In genomic region chr7:45558907-45559306, GRCm38 (mm10) we compare ENCODE assay signal across 19 mouse cellular contexts. TPM values are rescaled to one million over a fixed set of nuclear protein-coding genes. Genes with fewer than 3 reads are reported as not detected.
DNase-seq lines count a peak whose midpoint lies in the region; ATAC-seq and TF ChIP-seq lines count a peak whose summit lies in the region.
"Had no signal": no experiment of that assay in that cellular context is flagged by ENCODE, and none has a peak within 500 bp of the region (broad histone marks: within the 10 kb centered on the region; RNA-seq: fewer than 3 reads in every experiment).

No protein-coding gene starts in this region.

- peak; percentile 20 for DNase-seq in forebrain, embryonic 11.5 days (ENCODE audit: low spot score)
- no peak for DNase-seq in forebrain, embryonic 14.5 days (ENCODE audit: low spot score)
- peak; percentile 51 to 72 for DNase-seq in lung, adult 18-20 months
- DNase-seq in lung, postnatal 14 days = no peak
- DNase-seq in stomach, postnatal 0 days (ENCODE audit: low spot score) = peak; percentile 75
- no peak for DNase-seq in spleen, adult 12 weeks (ENCODE audit: low spot score)
- DNase-seq: cerebellum, adult 11 months; heart, adult 11 months; heart, postnatal 14 days; kidney, postnatal 4 days; liver, embryonic 13.5 days had no signal

- H3K27ac ChIP-seq in forebrain, embryonic 11.5 days (ENCODE audit: low read depth, low read length) = no peak overlapping the region
- H3K27ac ChIP-seq in forebrain, embryonic 14.5 days (ENCODE audit: low read depth, low read length) = no peak overlapping the region
- H3K27ac ChIP-seq in lung, embryonic 16.5 days (ENCODE audit: low read length) = peak overlapping the region; percentile 32; the same call in 1 of the 2 replicates
- H3K27ac ChIP-seq in stomach, postnatal 0 days (replicated peaks) = peak overlapping the region; percentile 74
- no peak overlapping the region for H3K27ac ChIP-seq in liver, embryonic 12.5 days
- H3K27ac ChIP-seq: embryonic facial prominence, embryonic 15.5 days; forebrain, embryonic 13.5 days; hindbrain, embryonic 15.5 days; limb, embryonic 10.5 days; liver, embryonic 13.5 days had no signal

- no peaks in the 10 kb centered on the region for H3K9me3 ChIP-seq in forebrain, embryonic 11.5 days (ENCODE audit: control insufficient read depth, low read length)
- H3K9me3 ChIP-seq in forebrain, embryonic 14.5 days (replicated peaks; ENCODE audit: control insufficient read depth, low read length) = no peaks in the 10 kb centered on the region
- H3K9me3 ChIP-seq in lung, embryonic 16.5 days (ENCODE audit: control insufficient read depth, low read length) = no peaks in the 10 kb centered on the region
- H3K9me3 ChIP-seq in stomach, postnatal 0 days (ENCODE audit: control insufficient read depth, low read length) = no peaks in the 10 kb centered on the region
- H3K9me3 ChIP-seq in liver, embryonic 12.5 days (replicated peaks) = no peaks in the 10 kb centered on the region
- H3K9me3 ChIP-seq: embryonic facial prominence, embryonic 15.5 days; forebrain, embryonic 13.5 days; hindbrain, embryonic 15.5 days; limb, embryonic 10.5 days; liver, embryonic 13.5 days had no signal

- H3K4me1 ChIP-seq in forebrain, embryonic 11.5 days (replicated peaks; ENCODE audit: control insufficient read depth, insufficient read depth, low read length) = no peaks in the 10 kb centered on the region
- no peaks in the 10 kb centered on the region for H3K4me1 ChIP-seq in forebrain, embryonic 14.5 days (ENCODE audit: control insufficient read depth, insufficient read depth, low read length)
- peaks cover 9% of the 10 kb centered on the region for H3K4me1 ChIP-seq in lung, embryonic 16.5 days (replicated peaks; ENCODE audit: control insufficient read depth, insufficient read depth, low read length)
- 0 out of 2 replicates have a peak, but pooled peaks cover 2% of the 10 kb centered on the region for H3K4me1 ChIP-seq in stomach, postnatal 0 days (replicated peaks; ENCODE audit: control insufficient read depth, insufficient read depth)
- H3K4me1 ChIP-seq in liver, embryonic 12.5 days = peaks cover 59% of the 10 kb centered on the region
- H3K4me1 ChIP-seq: forebrain, embryonic 13.5 days had no signal

- TF ChIP-seq EP300 in stomach, postnatal 0 days (optimal IDR thresholded peaks at IDR 0.05) = no peak

- WGBS in forebrain, embryonic 11.5 days = 71% methylated on average over 6 of the region's 6 CpGs
- WGBS in forebrain, embryonic 14.5 days = 70% methylated on average over 6 of the region's 6 CpGs
- 21% methylated on average over 5 of the region's 6 CpGs for WGBS in lung, embryonic 16.5 days
- 20% methylated on average over 5 of the region's 6 CpGs for WGBS in stomach, postnatal 0 days
- WGBS in liver, embryonic 12.5 days (ENCODE audit: insufficient replicate concordance) = 51% methylated on average over 5 of the region's 6 CpGs

- H3K27me3 ChIP-seq in forebrain, embryonic 11.5 days (ENCODE audit: control insufficient read depth, insufficient read depth, low read length) = no peaks in the 10 kb centered on the region
- no peaks in the 10 kb centered on the region for H3K27me3 ChIP-seq in forebrain, embryonic 14.5 days (replicated peaks; ENCODE audit: control insufficient read depth, insufficient read depth, low read length)
- H3K27me3 ChIP-seq in lung, embryonic 16.5 days (ENCODE audit: control insufficient read depth, insufficient read depth, low read depth, low read length) = no peaks in the 10 kb centered on the region
- no peaks in the 10 kb centered on the region for H3K27me3 ChIP-seq in stomach, postnatal 0 days (ENCODE audit: control insufficient read depth, insufficient read depth, low read length)
- H3K27me3 ChIP-seq in liver, embryonic 12.5 days (replicated peaks) = 0 out of 2 replicates have a peak, but pooled peaks cover 8% of the 10 kb centered on the region
- H3K27me3 ChIP-seq: CH12.LX; embryonic facial prominence, embryonic 15.5 days; hindbrain, embryonic 15.5 days; liver, embryonic 13.5 days had no signal

- no peak for ATAC-seq in forebrain, embryonic 11.5 days (replicated peaks; ENCODE audit: low FRiP score)
- no peak for ATAC-seq in forebrain, embryonic 14.5 days
- peak; percentile 53; the same call in 1 of the 2 replicates for ATAC-seq in lung, embryonic 16.5 days (ENCODE audit: low read depth)
- peak; percentile 63 for ATAC-seq in stomach, postnatal 0 days (ENCODE audit: low FRiP score, low TSS enrichment)
- ATAC-seq in liver, embryonic 12.5 days = no peak
- ATAC-seq: forebrain, embryonic 13.5 days; midbrain, embryonic 16.5 days had no signal

- H3K9ac ChIP-seq in forebrain, embryonic 11.5 days (ENCODE audit: low read length) = no peak overlapping the region
- no peak overlapping the region for H3K9ac ChIP-seq in forebrain, embryonic 14.5 days (ENCODE audit: low read length)
- no peak overlapping the region for H3K9ac ChIP-seq in lung, embryonic 16.5 days (ENCODE audit: low read length)
- no peak overlapping the region for H3K9ac ChIP-seq in stomach, postnatal 0 days (ENCODE audit: low read length)
- no peak overlapping the region for H3K9ac ChIP-seq in liver, embryonic 12.5 days
- H3K9ac ChIP-seq: embryonic facial prominence, embryonic 15.5 days; forebrain, embryonic 13.5 days; hindbrain, embryonic 15.5 days; liver, embryonic 13.5 days had no signal

- no peak for TF ChIP-seq CTCF in stomach, postnatal 0 days (IDR thresholded peaks at IDR 0.05; ENCODE audit: low read depth)

- H3K4me2 ChIP-seq in forebrain, embryonic 11.5 days (ENCODE audit: low read depth, low read length, severe bottlenecking) = no peak overlapping the region
- H3K4me2 ChIP-seq in forebrain, embryonic 14.5 days (ENCODE audit: low read length) = no peak overlapping the region
- H3K4me2 ChIP-seq in lung, embryonic 16.5 days (ENCODE audit: low read depth, low read length) = no peak overlapping the region
- no peak overlapping the region for H3K4me2 ChIP-seq in stomach, postnatal 0 days (replicated peaks; ENCODE audit: low read depth)
- no peak overlapping the region for H3K4me2 ChIP-seq in liver, embryonic 12.5 days
- H3K4me2 ChIP-seq: embryonic facial prominence, embryonic 15.5 days; forebrain, embryonic 13.5 days; hindbrain, embryonic 15.5 days; liver, embryonic 13.5 days had no signal

- no peak overlapping the region for H3K4me3 ChIP-seq in forebrain, embryonic 11.5 days (ENCODE audit: low read depth, low read length)
- H3K4me3 ChIP-seq in forebrain, embryonic 14.5 days (ENCODE audit: low read depth, low read length) = no peak overlapping the region
- no peak overlapping the region for H3K4me3 ChIP-seq in lung, embryonic 16.5 days (ENCODE audit: low read length)
- H3K4me3 ChIP-seq in stomach, postnatal 0 days (ENCODE audit: low read depth, low read length) = no peak overlapping the region
- H3K4me3 ChIP-seq in liver, embryonic 12.5 days = no peak overlapping the region
- H3K4me3 ChIP-seq: embryonic facial prominence, embryonic 15.5 days; forebrain, embryonic 13.5 days; hindbrain, embryonic 15.5 days; limb, embryonic 10.5 days; liver, embryonic 13.5 days had no signal

- no peaks in the 10 kb centered on the region for H3K36me3 ChIP-seq in forebrain, embryonic 11.5 days (ENCODE audit: control insufficient read depth, insufficient read depth, low read length)
- no peaks in the 10 kb centered on the region for H3K36me3 ChIP-seq in forebrain, embryonic 14.5 days (ENCODE audit: control insufficient read depth, insufficient read depth, low read length)
- no peaks in the 10 kb centered on the region for H3K36me3 ChIP-seq in lung, embryonic 16.5 days (ENCODE audit: control insufficient read depth, insufficient read depth, low read length)
- H3K36me3 ChIP-seq in stomach, postnatal 0 days (ENCODE audit: control insufficient read depth, insufficient read depth, low read length) = no peaks in the 10 kb centered on the region
- no peaks in the 10 kb centered on the region for H3K36me3 ChIP-seq in liver, embryonic 12.5 days
- H3K36me3 ChIP-seq: embryonic facial prominence, embryonic 15.5 days; hindbrain, embryonic 15.5 days; limb, embryonic 10.5 days; liver, embryonic 13.5 days had no signal

RNA-seq across cellular contexts. Expression of gene Hsd17b14, which starts 4.2 kb away (rescaled TPM):
- polyA plus RNA-seq in forebrain, embryonic 11.5 days (2014; fragmentation: Nextera tagmentation; extraction: Ambion mirVana) = 0.25 and 1.2 TPM in 2 replicates
- 0.17 and 0.22 TPM in 2 replicates for polyA plus RNA-seq in forebrain, embryonic 14.5 days (2014; fragmentation: Nextera tagmentation; extraction: Ambion mirVana)
- 0.72 and 0.84 TPM in 2 replicates for polyA plus RNA-seq in lung, embryonic 16.5 days (2015; fragmentation: Nextera tagmentation; extraction: Ambion mirVana)
- 16.6 and 16.9 TPM in 2 replicates for polyA plus RNA-seq in stomach, postnatal 0 days (2015; fragmentation: Nextera tagmentation; extraction: Ambion mirVana)
- polyA plus RNA-seq in liver, embryonic 12.5 days (2016; fragmentation: Nextera tagmentation; extraction: Ambion mirVana) = 1.5 and 1.8 TPM in 2 replicates

RNA-seq across cellular contexts. Expression of gene Bcat2, which starts 11.0 kb away (rescaled TPM):
- 24.8 and 25.7 TPM in 2 replicates for polyA plus RNA-seq in forebrain, embryonic 11.5 days (2014; fragmentation: Nextera tagmentation; extraction: Ambion mirVana)
- 19.6 and 20.1 TPM in 2 replicates for polyA plus RNA-seq in forebrain, embryonic 14.5 days (2014; fragmentation: Nextera tagmentation; extraction: Ambion mirVana)
- polyA plus RNA-seq in lung, embryonic 16.5 days (2015; fragmentation: Nextera tagmentation; extraction: Ambion mirVana) = 59.5 and 60.0 TPM in 2 replicates
- 101 and 108 TPM in 2 replicates for polyA plus RNA-seq in stomach, postnatal 0 days (2015; fragmentation: Nextera tagmentation; extraction: Ambion mirVana)
- polyA plus RNA-seq in liver, embryonic 12.5 days (2016; fragmentation: Nextera tagmentation; extraction: Ambion mirVana) = 50.4 and 54.7 TPM in 2 replicates

RNA-seq across cellular contexts. Expression of gene Plekha4, which starts 32.8 kb away (rescaled TPM):
- 0.80 and 1.5 TPM in 2 replicates for polyA plus RNA-seq in forebrain, embryonic 11.5 days (2014; fragmentation: Nextera tagmentation; extraction: Ambion mirVana)
- polyA plus RNA-seq in forebrain, embryonic 14.5 days (2014; fragmentation: Nextera tagmentation; extraction: Ambion mirVana) = 0.76 and 1.2 TPM in 2 replicates
- polyA plus RNA-seq in lung, embryonic 16.5 days (2015; fragmentation: Nextera tagmentation; extraction: Ambion mirVana) = 2.3 and 3.4 TPM in 2 replicates
- polyA plus RNA-seq in stomach, postnatal 0 days (2015; fragmentation: Nextera tagmentation; extraction: Ambion mirVana) = 7.9 and 8.0 TPM in 2 replicates
- polyA plus RNA-seq in liver, embryonic 12.5 days (2016; fragmentation: Nextera tagmentation; extraction: Ambion mirVana) = 0.80 and 0.87 TPM in 2 replicates

RNA-seq across cellular contexts. Expression of gene Ppp1r15a, which starts 32.8 kb away (rescaled TPM):
- polyA plus RNA-seq in forebrain, embryonic 11.5 days (2014; fragmentation: Nextera tagmentation; extraction: Ambion mirVana) = 17.4 and 17.8 TPM in 2 replicates
- polyA plus RNA-seq in forebrain, embryonic 14.5 days (2014; fragmentation: Nextera tagmentation; extraction: Ambion mirVana) = 13.1 and 19.3 TPM in 2 replicates
- polyA plus RNA-seq in lung, embryonic 16.5 days (2015; fragmentation: Nextera tagmentation; extraction: Ambion mirVana) = 22.4 and 29.0 TPM in 2 replicates
- polyA plus RNA-seq in stomach, postnatal 0 days (2015; fragmentation: Nextera tagmentation; extraction: Ambion mirVana) = 21.6 and 26.6 TPM in 2 replicates
- 157 and 165 TPM in 2 replicates for polyA plus RNA-seq in liver, embryonic 12.5 days (2016; fragmentation: Nextera tagmentation; extraction: Ambion mirVana)

RNA-seq across cellular contexts. Expression of gene Nucb1, which starts 48.7 kb away (rescaled TPM):
- polyA plus RNA-seq in forebrain, embryonic 11.5 days (2014; fragmentation: Nextera tagmentation; extraction: Ambion mirVana) = 90.4 and 109 TPM in 2 replicates
- polyA plus RNA-seq in forebrain, embryonic 14.5 days (2014; fragmentation: Nextera tagmentation; extraction: Ambion mirVana) = 69.0 and 96.5 TPM in 2 replicates
- 254 and 266 TPM in 2 replicates for polyA plus RNA-seq in lung, embryonic 16.5 days (2015; fragmentation: Nextera tagmentation; extraction: Ambion mirVana)
- 196 and 199 TPM in 2 replicates for polyA plus RNA-seq in stomach, postnatal 0 days (2015; fragmentation: Nextera tagmentation; extraction: Ambion mirVana)
- polyA plus RNA-seq in liver, embryonic 12.5 days (2016; fragmentation: Nextera tagmentation; extraction: Ambion mirVana) = 140 and 146 TPM in 2 replicates

Comparison
In these comparisons a context has a peak if more than half of its experiments do, and no peak if none do; other contexts are left out.
1. DNase-seq: peak in forebrain, embryonic 11.5 days (single experiment), lung, adult 18-20 months (2 of 2) and stomach, postnatal 0 days (single experiment); none in forebrain, embryonic 14.5 days (single experiment), lung, postnatal 14 days (single experiment) and spleen, adult 12 weeks (single experiment).
2. ATAC-seq: peak in lung, embryonic 16.5 days (single experiment) and stomach, postnatal 0 days (single experiment); none in forebrain, embryonic 11.5 days (single experiment), forebrain, embryonic 14.5 days (single experiment) and liver, embryonic 12.5 days (single experiment).
3. H3K27ac ChIP-seq: peak in lung, embryonic 16.5 days (single experiment) and stomach, postnatal 0 days (single experiment); none in forebrain, embryonic 11.5 days (single experiment), forebrain, embryonic 14.5 days (single experiment) and liver, embryonic 12.5 days (single experiment).